Mouse (Mus musculus) neural tube, embryonic 14.5 days (tissue): ENCODE measurements around the gene Kcng1. TPM values are rescaled to one million over a fixed set of nuclear protein-coding genes. Genes with fewer than 3 reads are reported as not detected.

ENCODE experiments used
- ATAC-seq: fragments of 200-750 bp; cut with Nextera tagmentation; 2 replicates; pipeline ENCODE4 v1.8.0; 2017; ENCODE audit warnings: low read depth, mild to moderate bottlenecking, moderate TSS enrichment, moderate library complexity
- H3K27ac ChIP-seq: fragments of 300-500 bp; sonication (generic); 2 replicates; pipeline ENCODE4 v1.5.1; 2014; ENCODE audit warnings: low read depth, mild to moderate bottlenecking, control low read depth, low read length, moderate library complexity, mixed read lengths
- H3K27me3 ChIP-seq: fragments of 300-500 bp; sonication (generic); 2 replicates; pipeline ENCODE4 v1.6.1; 2014; ENCODE audit warnings: low read length; ENCODE audit not compliant: control insufficient read depth, insufficient read depth
- H3K36me3 ChIP-seq: fragments of 300-500 bp; sonication (generic); 2 replicates; pipeline ENCODE4 v1.6.1; 2014; ENCODE audit warnings: low read length, mixed read lengths; ENCODE audit not compliant: control insufficient read depth, insufficient read depth
- H3K4me1 ChIP-seq: fragments of 300-500 bp; sonication (generic); 2 replicates; pipeline ENCODE4 v1.6.1; 2014; ENCODE audit warnings: low read length; ENCODE audit not compliant: control insufficient read depth, insufficient read depth
- H3K4me2 ChIP-seq: fragments of 300-500 bp; sonication (generic); 2 replicates; pipeline ENCODE4 v1.6.1; 2014; ENCODE audit warnings: mild to moderate bottlenecking, low read depth, low read length, control low read depth
- H3K4me3 ChIP-seq: fragments of 300-500 bp; sonication (generic); 2 replicates; pipeline ENCODE4 v1.5.1; 2014; ENCODE audit warnings: low read depth, low read length, control low read depth, mixed read lengths
- H3K9ac ChIP-seq: fragments of 300-500 bp; sonication (generic); replicated peaks from 2 replicates; pipeline ENCODE4 v1.6.1; 2014; ENCODE audit warnings: low read depth, mild to moderate bottlenecking, control low read depth, low read length, mixed read lengths
- H3K9me3 ChIP-seq: fragments of 300-500 bp; sonication (generic); 2 replicates; pipeline ENCODE4 v1.6.1; 2016; ENCODE audit warnings: low read length; ENCODE audit not compliant: control insufficient read depth
- WGBS: fragments of 180-500 bp; shearing (Covaris S2); extraction: QIAGEN DNeasy Blood & Tissue Kit; methylation state at CpG from one replicate; pipeline ENCODE4 v1.1.7; 2014; 5-methylcytosine and 5-hydroxymethylcytosine counted together
- polyA plus RNA-seq: library from polyadenylated mRNA; unstranded; fragments of >200 nt; fragmentation: Nextera tagmentation; extraction: Ambion mirVana; gene quantifications from 2 replicates; pipeline ENCODE4 v1.2.1, GENCODE M21; 2014

Gene Kcng1
- polyA plus RNA-seq, 1 experiment from 2014 or later: 0.35 TPM

GRCm38 (mm10) chr2:168274374-168274935, 7.1 kb downstream of the Kcng1 start:
- H3K4me2 ChIP-seq: no peak overlapping the region
- H3K9ac ChIP-seq: no peak overlapping the region
- no peak overlapping the region for H3K27ac ChIP-seq
- no peaks in the 10 kb centered on the region for H3K36me3 ChIP-seq
- 13% methylated on average over 11 of the region's 11 CpGs for WGBS
- ATAC-seq: no peak
- H3K4me3 ChIP-seq: no peak overlapping the region
- H3K27me3 ChIP-seq: peaks cover 4% of the 10 kb centered on the region; the same call in 1 of the 2 replicates
- H3K4me1 ChIP-seq: no peaks in the 10 kb centered on the region
- no peaks in the 10 kb centered on the region for H3K9me3 ChIP-seq

GRCm38 (mm10) chr2:168273387-168273786, 8.1 kb downstream of the Kcng1 start:
- Histone ChIP-seq H3K4me1 (no peaks in the 10 kb centered on the region), H3K4me3 (no peak overlapping the region), H3K9ac (no peak overlapping the region), H3K36me3 (no peaks in the 10 kb centered on the region), H3K4me2 (no peak overlapping the region), H3K27ac (no peak overlapping the region), H3K27me3 (no peaks in the 10 kb centered on the region), H3K9me3 (no peaks in the 10 kb centered on the region)
- no peak for ATAC-seq
- 51% methylated on average over 9 of the region's 9 CpGs for WGBS

GRCm38 (mm10) chr2:168268033-168268432, 13.5 kb downstream of the Kcng1 start:
- Histone ChIP-seq H3K4me1 (no peaks in the 10 kb centered on the region), H3K9ac (no peak overlapping the region), H3K4me2 (no peak overlapping the region), H3K27me3 (no peaks in the 10 kb centered on the region), H3K36me3 (no peaks in the 10 kb centered on the region), H3K4me3 (no peak overlapping the region), H3K27ac (no peak overlapping the region), H3K9me3 (no peaks in the 10 kb centered on the region)
- WGBS: 27% methylated on average over 7 of the region's 7 CpGs
- no peak for ATAC-seq

GRCm38 (mm10) chr2:168260900-168261299, 20.6 kb downstream of the Kcng1 start:
- Histone ChIP-seq H3K36me3 (no peaks in the 10 kb centered on the region), H3K27me3 (no peaks in the 10 kb centered on the region), H3K27ac (no peak overlapping the region), H3K4me3 (no peak overlapping the region), H3K9ac (no peak overlapping the region), H3K4me2 (no peak overlapping the region), H3K4me1 (no peaks in the 10 kb centered on the region), H3K9me3 (no peaks in the 10 kb centered on the region)
- WGBS: 94% methylated on average over 10 of the region's 10 CpGs
- no peak for ATAC-seq

- Histone ChIP-seq H3K36me3 (no peaks in the 10 kb centered on the region), H3K4me1 (no peaks in the 10 kb centered on the region), H3K9ac (no peak overlapping the region), H3K9me3 (no peaks in the 10 kb centered on the region), H3K27me3 (no peaks in the 10 kb centered on the region), H3K4me2 (no peak overlapping the region), H3K27ac (no peak overlapping the region), H3K4me3 (no peak overlapping the region)
- 83% methylated on average over 3 of the region's 3 CpGs for WGBS
- no peak for ATAC-seq
Measured at GRCm38 (mm10) chr2:168260124-168260523, 21.4 kb downstream of the Kcng1 start.

- 88% methylated on average over 8 of the region's 8 CpGs for WGBS
- Histone ChIP-seq H3K27me3 (no peaks in the 10 kb centered on the region), H3K9ac (no peak overlapping the region), H3K27ac (no peak overlapping the region), H3K9me3 (no peaks in the 10 kb centered on the region), H3K4me2 (no peak overlapping the region), H3K4me1 (no peaks in the 10 kb centered on the region), H3K36me3 (no peaks in the 10 kb centered on the region), H3K4me3 (no peak overlapping the region)
- ATAC-seq: no peak
Measured at GRCm38 (mm10) chr2:168259046-168259445, 22.5 kb downstream of the Kcng1 start.

GRCm38 (mm10) chr2:168257188-168257587, 24.3 kb downstream of the Kcng1 start:
- ATAC-seq: no peak
- H3K9me3 ChIP-seq: no peaks in the 10 kb centered on the region
- H3K4me3 ChIP-seq: no peak overlapping the region
- no peaks in the 10 kb centered on the region for H3K4me1 ChIP-seq
- H3K36me3 ChIP-seq: no peaks in the 10 kb centered on the region
- no peak overlapping the region for H3K4me2 ChIP-seq
- no peak overlapping the region for H3K27ac ChIP-seq
- WGBS: 91% methylated on average over 4 of the region's 4 CpGs
- H3K9ac ChIP-seq: no peak overlapping the region
- no peaks in the 10 kb centered on the region for H3K27me3 ChIP-seq

GRCm38 (mm10) chr2:168256506-168256905, 25.0 kb downstream of the Kcng1 start:
- H3K27me3 ChIP-seq: no peaks in the 10 kb centered on the region
- no peak overlapping the region for H3K4me3 ChIP-seq
- no peaks in the 10 kb centered on the region for H3K4me1 ChIP-seq
- H3K4me2 ChIP-seq: no peak overlapping the region
- no peak for ATAC-seq
- no peak overlapping the region for H3K9ac ChIP-seq
- no peak overlapping the region for H3K27ac ChIP-seq
- 84% methylated on average over 3 of the region's 3 CpGs for whole genome bisulfite sequencing
- no peaks in the 10 kb centered on the region for H3K36me3 ChIP-seq
- H3K9me3 ChIP-seq: no peaks in the 10 kb centered on the region

GRCm38 (mm10) chr2:168253822-168254221, 27.7 kb downstream of the Kcng1 start:
- H3K27me3 ChIP-seq: no peaks in the 10 kb centered on the region
- ATAC-seq: no peak
- no peaks in the 10 kb centered on the region for H3K4me1 ChIP-seq
- no peaks in the 10 kb centered on the region for H3K9me3 ChIP-seq
- no peak overlapping the region for H3K4me3 ChIP-seq
- no peak overlapping the region for H3K9ac ChIP-seq
- no peaks in the 10 kb centered on the region for H3K36me3 ChIP-seq
- H3K27ac ChIP-seq: no peak overlapping the region
- WGBS: 59% methylated on average over 7 of the region's 7 CpGs
- no peak overlapping the region for H3K4me2 ChIP-seq
